Mouse (Mus musculus) yolk sac, embryonic 10.5 days (tissue): ENCODE measurements at regions not wholly inside any gene's neighbourhood (a gene's known extent, or its start where the extent isn't known, plus 50 kb on each side); places are given as distances from the start of the nearest gene placed in this dataset.
A peak's percentile ranks its signal among the peaks of the same experiment; 100 is the strongest.
"Not testable (repeated sequence)": the region's sequence is repeated elsewhere in the genome, so short reads cannot be mapped to it uniquely, and the experiment has no call there.

Experiments used
- DNase-seq: peaks from one replicate; pipeline ENCODE4 v3.0.0-alpha.2; 2017; ENCODE audit warnings: low spot score

- DNase-seq, result no peak
Measured at GRCm38 (mm10) chr7:83394156-83394555, 190.6 kb upstream of the Tmc3 start.

DNA sequence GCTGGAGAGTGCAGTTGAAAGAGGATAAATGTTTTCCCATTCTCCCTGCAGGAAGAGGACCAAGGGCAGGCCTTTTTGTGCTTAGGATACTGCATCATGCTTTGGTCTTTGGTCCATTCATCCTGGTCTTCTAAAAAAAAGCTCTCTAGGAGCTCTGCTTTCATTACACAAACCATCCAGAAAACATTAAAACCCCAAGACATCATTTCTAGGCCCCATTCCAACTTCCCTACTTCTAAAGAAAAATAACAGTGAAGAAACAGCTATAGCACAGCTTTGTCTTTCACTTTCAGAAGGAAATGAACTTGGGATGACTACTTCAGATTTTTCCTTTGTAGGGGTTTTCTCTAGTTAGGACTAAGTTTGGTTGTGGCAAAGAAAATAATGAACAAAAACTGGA, 185.1 kb upstream of the Tmc3 start:
- no peak for DNase-seq

DNA sequence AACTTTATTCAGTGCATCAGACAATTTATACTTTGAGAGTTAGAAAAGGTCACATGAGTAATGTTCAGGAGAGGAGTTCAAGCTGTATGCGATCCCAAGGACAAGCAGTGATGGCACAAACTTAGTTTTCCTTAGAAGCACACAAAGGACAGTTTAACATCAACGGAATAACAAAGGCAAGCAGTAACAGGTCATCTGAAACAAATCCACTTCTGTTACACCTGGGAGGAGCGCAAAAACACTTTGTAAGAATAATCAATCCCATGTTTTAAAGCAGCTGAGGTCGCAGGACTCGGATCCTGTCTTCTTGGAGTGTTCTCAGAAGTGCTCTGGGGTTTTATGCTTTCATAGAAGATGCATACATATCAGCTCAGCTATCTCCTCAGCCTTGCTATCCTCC, 183.7 kb upstream of the Tmc3 start:
- no peak for DNase-seq

GRCm38 (mm10) chr7:83412745-83413144, 172.0 kb upstream of the Tmc3 start:
- DNase-seq, result not testable (repeated sequence)

DNA sequence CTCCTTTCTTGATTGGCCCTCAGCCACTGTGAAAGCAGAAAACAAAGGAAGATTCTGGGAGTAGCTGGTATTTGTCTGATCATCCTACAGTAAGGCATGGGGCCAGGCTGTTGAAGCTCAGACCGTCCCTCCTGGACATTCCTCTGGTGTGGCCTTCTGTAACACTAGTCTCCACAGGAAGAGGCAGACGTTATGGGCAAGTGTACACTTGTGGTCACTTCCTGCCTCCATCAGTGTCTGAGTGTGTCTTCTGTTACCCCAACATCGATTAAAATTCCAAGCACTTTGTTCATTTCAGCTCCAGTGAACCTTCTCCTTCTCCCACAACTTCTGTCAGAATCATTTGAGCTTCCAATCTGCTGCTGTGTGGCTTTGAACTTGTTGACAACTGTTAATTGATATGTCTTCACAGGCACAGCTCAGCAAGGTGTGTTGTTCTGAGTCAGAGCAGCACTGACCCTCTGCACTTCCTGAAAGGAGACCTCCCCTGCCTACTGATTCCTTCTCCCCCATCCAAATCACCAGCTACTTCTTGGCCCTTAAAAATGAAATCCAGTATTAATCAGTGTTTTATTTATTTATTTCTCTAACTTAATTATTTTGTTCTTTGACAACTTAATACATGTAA, 154.7 kb upstream of the Tmc3 start:
- DNase-seq, result no peak

DNA sequence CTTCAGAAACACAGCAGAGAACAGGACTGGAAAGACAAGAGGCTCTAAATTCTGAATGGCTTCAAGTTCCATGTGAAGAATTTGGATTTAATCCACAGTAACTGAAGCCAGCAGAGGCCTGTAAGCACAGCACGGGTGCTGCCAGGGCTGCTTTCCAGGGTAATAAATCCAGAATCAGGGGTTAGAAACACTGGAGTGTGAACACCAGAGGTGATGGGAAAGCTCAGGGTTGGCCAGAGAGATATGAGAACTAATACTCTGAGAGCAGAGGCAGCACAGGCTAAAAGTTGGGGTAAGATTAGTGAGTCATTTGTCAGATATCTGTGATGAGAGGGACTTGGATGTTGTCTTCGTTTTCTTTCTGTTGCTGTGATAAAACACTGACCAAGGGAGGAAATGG, 153.6 kb upstream of the Tmc3 start:
- peak; percentile 20 for DNase-seq

- DNase-seq, result no peak
Measured at GRCm38 (mm10) chr7:83432843-83433242, 151.9 kb upstream of the Tmc3 start.

GRCm38 (mm10) chr7:83433959-83434715, 150.6 kb upstream of the Tmc3 start:
- no peak for DNase-seq

DNA sequence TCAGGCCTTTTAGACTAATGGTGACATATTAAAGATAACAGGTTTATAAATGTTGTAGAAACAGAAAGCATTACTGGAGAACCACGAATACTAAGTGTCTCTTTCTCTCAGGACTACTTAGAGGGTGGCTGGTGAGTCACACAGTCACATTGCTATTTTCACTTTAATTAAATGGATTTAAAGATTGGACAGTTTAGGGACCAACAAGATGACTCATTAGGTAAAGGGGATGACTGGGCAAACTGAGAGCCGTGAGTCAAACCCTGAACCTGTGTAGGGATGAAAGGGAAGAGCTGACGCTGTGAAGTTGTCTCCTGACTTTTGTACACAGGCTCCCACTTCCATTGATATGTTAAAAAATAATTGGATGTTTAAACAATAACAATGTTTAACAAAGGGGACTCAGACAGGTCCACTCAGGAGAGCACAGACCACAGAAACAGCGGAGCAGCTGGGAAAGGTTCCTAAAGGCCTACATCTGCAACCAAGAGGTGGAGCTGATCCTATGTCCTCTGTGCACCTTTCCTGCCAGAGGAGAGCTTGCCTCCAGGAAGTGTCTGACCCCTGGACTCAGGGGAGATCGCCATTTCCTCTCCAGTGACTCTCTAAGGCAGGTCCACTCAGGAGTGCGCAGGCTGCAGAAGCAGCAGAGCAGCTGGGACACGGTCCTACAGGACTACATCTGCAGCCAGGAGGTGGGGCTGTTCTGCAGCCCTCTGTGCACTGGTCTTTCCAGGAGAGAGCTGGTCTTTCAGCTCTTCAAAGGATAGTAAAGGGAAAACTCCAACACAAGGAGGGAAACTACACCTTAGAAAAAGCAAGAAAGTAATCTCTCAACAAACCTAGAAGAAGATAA, 146.0 kb upstream of the Tmc3 start:
- no peak for DNase-seq

- peak; percentile 72 for DNase-seq
Measured at GRCm38 (mm10) chr7:83443596-83444278, 141.0 kb upstream of the Tmc3 start.

DNA sequence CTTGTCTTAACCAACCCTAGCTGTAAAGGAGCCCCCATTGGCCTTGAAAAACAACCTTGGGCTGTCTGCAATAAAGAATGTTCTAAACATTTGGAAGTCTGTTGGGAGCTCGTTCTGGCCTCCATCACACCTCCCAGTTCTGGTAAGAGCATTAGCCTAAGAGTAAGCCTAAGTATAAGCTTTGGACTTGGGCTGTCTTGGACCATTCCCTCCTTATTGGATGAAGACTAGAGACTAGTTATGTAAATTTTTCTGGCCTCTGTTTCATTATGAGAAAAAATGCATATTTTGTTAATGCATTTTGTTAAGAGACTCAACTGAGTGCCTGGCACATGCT, 140.5 kb upstream of the Tmc3 start:
- no peak for DNase-seq

DNA sequence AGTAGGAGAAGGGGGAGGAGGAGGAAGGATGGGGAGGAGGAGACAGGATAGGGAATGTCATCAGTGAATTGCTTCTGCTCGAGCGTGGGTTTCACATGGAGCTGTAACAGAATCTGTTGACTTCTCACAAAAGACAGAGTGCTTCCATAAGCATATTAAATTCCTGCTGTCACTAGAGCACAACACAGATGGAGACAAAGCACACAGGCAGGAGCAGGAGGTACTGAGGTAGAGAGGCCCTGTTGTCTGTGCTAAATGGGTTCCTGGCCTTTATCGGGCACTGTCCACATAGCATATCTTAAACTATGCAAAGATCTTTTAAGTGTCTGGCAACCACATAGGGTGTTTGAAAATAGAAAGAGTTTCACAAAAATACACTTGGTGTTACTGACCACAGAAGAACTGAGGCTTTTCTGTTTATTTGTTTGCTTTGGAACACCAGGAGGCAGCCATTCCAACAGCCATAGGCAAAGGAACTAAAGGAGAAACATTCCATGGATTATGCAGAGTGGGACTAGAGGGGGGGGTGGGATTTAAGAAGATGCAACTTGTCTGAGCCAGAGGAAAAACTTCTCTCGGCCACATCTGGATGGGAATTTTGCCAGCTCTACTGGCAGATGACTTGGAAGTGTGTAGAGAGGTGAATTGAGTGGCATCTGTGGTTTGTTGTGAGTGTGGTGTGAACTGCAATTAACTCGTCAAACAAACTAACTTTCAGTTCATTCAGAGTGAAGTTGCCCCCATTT, 139.4 kb upstream of the Tmc3 start:
- no peak for DNase-seq

- DNase-seq, result no peak
Measured at GRCm38 (mm10) chr7:83450346-83450745, 134.4 kb upstream of the Tmc3 start.

- DNase-seq, result no peak
Measured at GRCm38 (mm10) chr7:83452309-83452708, 132.4 kb upstream of the Tmc3 start.

GRCm38 (mm10) chr7:83459520-83459919, 125.2 kb upstream of the Tmc3 start:
- DNase-seq, result no peak

GRCm38 (mm10) chr7:83467006-83467405, 117.7 kb upstream of the Tmc3 start:
- DNase-seq, result no peak

DNA sequence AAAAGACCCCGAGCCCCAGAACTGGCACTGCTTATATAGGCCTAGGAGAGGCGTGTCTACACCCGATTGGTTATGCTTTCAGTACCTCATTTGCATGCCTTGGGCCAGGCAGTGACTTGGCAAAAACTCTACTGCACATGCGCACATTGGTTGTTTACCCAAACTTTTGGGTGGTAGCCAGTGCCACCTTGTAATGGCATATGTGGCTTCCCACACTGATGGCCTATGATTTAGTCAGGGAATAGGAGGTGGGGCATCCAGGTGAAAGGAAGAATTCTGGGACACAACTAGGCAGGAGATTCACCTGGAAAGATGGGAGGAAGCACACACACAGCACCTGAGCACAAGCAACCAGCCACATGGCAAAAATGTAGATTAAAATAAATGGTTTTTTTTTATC, 114.9 kb upstream of the Tmc3 start:
- not testable (repeated sequence) for DNase-seq

GRCm38 (mm10) chr7:83471111-83471510, 113.6 kb upstream of the Tmc3 start:
- no peak for DNase-seq

DNA sequence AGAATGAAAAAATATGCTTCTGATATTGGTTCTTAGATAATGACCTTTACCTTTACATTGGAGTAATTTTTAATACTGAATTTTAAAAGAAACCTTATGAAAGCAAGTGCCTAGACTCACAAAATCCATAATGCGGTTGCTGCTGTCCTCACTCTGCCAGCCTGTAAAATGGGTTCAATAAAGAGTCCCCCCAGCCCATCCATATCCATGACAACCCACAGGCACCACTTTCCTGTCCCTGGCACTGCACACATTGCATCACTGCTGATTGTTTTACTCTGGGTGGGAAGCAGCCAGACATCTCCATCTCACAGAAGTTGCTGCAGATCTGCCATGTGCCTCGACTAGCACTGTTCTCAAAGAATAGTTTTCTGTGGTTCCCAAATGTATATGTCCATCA, 110.3 kb upstream of the Tmc3 start:
- DNase-seq, result no peak

- no peak for DNase-seq
Measured at GRCm38 (mm10) chr7:83474986-83475385, 109.7 kb upstream of the Tmc3 start.

DNA sequence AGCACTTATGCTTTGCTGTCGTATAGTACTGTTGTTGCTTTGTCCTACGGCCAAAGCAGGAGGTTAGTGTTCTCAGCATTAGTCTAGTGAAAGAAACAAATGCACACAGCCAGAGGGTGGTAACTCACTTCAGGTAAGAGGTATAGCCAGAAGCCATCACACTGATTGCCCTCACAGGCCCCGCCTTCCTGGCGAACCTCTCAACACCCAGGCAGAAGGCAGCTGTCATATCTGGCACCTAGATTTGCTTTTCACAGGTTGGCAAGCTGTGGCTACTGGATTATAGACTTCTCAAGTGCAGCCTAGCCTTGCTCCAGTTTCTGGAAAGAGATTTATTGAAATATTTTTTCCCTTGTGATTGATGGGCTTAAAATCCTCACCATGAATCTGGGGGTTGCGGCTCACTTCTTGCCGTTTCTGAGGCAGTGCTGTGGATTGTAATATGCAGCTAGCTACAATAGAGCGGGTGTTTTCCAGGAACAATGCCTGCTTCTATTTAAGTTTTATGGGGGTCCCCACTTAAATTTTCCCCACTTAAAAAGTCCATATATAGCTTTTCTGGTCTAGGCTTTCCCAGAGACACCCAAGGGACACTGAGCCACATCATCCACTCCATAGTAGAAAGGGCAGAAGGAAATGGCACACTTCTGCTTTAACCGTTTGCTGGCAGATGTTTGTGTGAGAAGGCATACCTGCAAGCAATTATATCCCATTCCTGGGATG, 109.1 kb upstream of the Tmc3 start:
- DNase-seq, result no peak
